Mouse (Mus musculus) testis, postnatal 14 days (tissue): ENCODE results near the gene Fam129b.

Experiments used
- DNase-seq: peaks from one replicate; pipeline ENCODE4 v3.0.0; 2021; ENCODE audit warnings: low spot score

The Fam129b gene

GRCm38 (mm10) chr2:32859622-32860012 lies 16.3 kb upstream of the Fam129b start:
- DNase-seq = no peak

GRCm38 (mm10) chr2:32860799-32861198 lies 15.1 kb upstream of the Fam129b start:
- DNase-seq = no peak

- DNase-seq = no peak
These were observed 12.6 kb upstream of the Fam129b start for GRCm38 (mm10) chr2:32863317-32863716.

GRCm38 (mm10) chr2:32864755-32865154 lies 11.2 kb upstream of the Fam129b start:
- DNase-seq = no peak

- DNase-seq = no peak
These were observed 8.6 kb upstream of the Fam129b start for GRCm38 (mm10) chr2:32867354-32867753.

GRCm38 (mm10) chr2:32869721-32870274 lies 6.1 kb upstream of the Fam129b start:
- no peak for DNase-seq

- DNase-seq = no peak
These were observed 5.4 kb upstream of the Fam129b start for GRCm38 (mm10) chr2:32870275-32871100.

- no peak for DNase-seq
These were observed 1.8 kb upstream of the Fam129b start for GRCm38 (mm10) chr2:32874070-32874469.

- no peak for DNase-seq
These were observed 801 bp upstream of the Fam129b start for GRCm38 (mm10) chr2:32874951-32875674.

GRCm38 (mm10) chr2:32876490-32877302 lies 782 bp downstream of the Fam129b start:
- DNase-seq = no peak

- no peak for DNase-seq
These were observed 1.4 kb downstream of the Fam129b start for GRCm38 (mm10) chr2:32877303-32877702.

GRCm38 (mm10) chr2:32877761-32878393 lies 2.0 kb downstream of the Fam129b start:
- DNase-seq = no peak

- no peak for DNase-seq
These were observed 2.5 kb downstream of the Fam129b start for GRCm38 (mm10) chr2:32878396-32878795.

- DNase-seq = no peak
These were observed 3.7 kb downstream of the Fam129b start for GRCm38 (mm10) chr2:32879593-32879992.

- peak; percentile 53 for DNase-seq
These were observed 5.1 kb downstream of the Fam129b start for GRCm38 (mm10) chr2:32881054-32881453.

GRCm38 (mm10) chr2:32881723-32882122 lies 5.8 kb downstream of the Fam129b start:
- DNase-seq = peak; percentile 49

- DNase-seq = no peak
These were observed 6.5 kb downstream of the Fam129b start for GRCm38 (mm10) chr2:32882283-32883043.

- DNase-seq = no peak
These were observed 8.8 kb downstream of the Fam129b start for GRCm38 (mm10) chr2:32884745-32885144.

GRCm38 (mm10) chr2:32888029-32888428 lies 12.1 kb downstream of the Fam129b start:
- no peak for DNase-seq

- no peak for DNase-seq
These were observed 12.6 kb downstream of the Fam129b start for GRCm38 (mm10) chr2:32888551-32888950.

- no peak for DNase-seq
These were observed 14.4 kb downstream of the Fam129b start for GRCm38 (mm10) chr2:32890280-32890679.
